ENCODE assay signal across 11 mouse cellular contexts in genomic region chr2:132176289-132176848, GRCm38 (mm10). TPM values are rescaled to one million over a fixed set of nuclear protein-coding genes. Genes with fewer than 3 reads are reported as not detected.
DNase-seq lines count a peak whose midpoint lies in the region; ATAC-seq and TF ChIP-seq lines count a peak whose summit lies in the region.
"Had no signal": no experiment of that assay in that cellular context is flagged by ENCODE, and none has a peak within 500 bp of the region (broad histone marks: within the 10 kb centered on the region; RNA-seq: fewer than 3 reads in every experiment).

No protein-coding gene starts in this region.

- H3K36me3 ChIP-seq in liver, adult 2 months (ENCODE audit: control insufficient read depth, insufficient read depth, low read length) = no peaks in the 10 kb centered on the region
- no peaks in the 10 kb centered on the region for H3K36me3 ChIP-seq in liver, embryonic 11.5 days (ENCODE audit: control insufficient read depth, insufficient read depth, low read length)
- no peaks in the 10 kb centered on the region for H3K36me3 ChIP-seq in stomach, postnatal 0 days (ENCODE audit: control insufficient read depth, insufficient read depth, low read length)
- no peaks in the 10 kb centered on the region for H3K36me3 ChIP-seq in liver, postnatal 0 days (replicated peaks; ENCODE audit: insufficient read depth, low read length)
- H3K36me3 ChIP-seq: midbrain, embryonic 12.5 days had no signal

- intact Hi-C loops in heart, postnatal 10 days (cut with DNase I) = no loop called here

- no peaks in the 10 kb centered on the region for H3K79me2 ChIP-seq in liver, adult 2 months (ENCODE audit: control insufficient read depth, insufficient read depth, low read length)

- H3K4me3 ChIP-seq in liver, adult 2 months (ENCODE audit: insufficient read depth, low read depth, low read length) = no peak overlapping the region
- H3K4me3 ChIP-seq in liver, embryonic 11.5 days (ENCODE audit: low read depth, low read length) = no peak overlapping the region
- H3K4me3 ChIP-seq in stomach, postnatal 0 days (ENCODE audit: low read depth, low read length) = no peak overlapping the region
- no peak overlapping the region for H3K4me3 ChIP-seq in liver, postnatal 0 days (ENCODE audit: low read depth, low read length)
- H3K4me3 ChIP-seq: midbrain, embryonic 12.5 days had no signal

- H3K9me3 ChIP-seq in liver, embryonic 11.5 days (ENCODE audit: control insufficient read depth, low read length) = no peaks in the 10 kb centered on the region
- no peaks in the 10 kb centered on the region for H3K9me3 ChIP-seq in stomach, postnatal 0 days (ENCODE audit: control insufficient read depth, low read length)
- H3K9me3 ChIP-seq in liver, postnatal 0 days (ENCODE audit: low read length) = no peaks in the 10 kb centered on the region
- H3K9me3 ChIP-seq: midbrain, embryonic 12.5 days had no signal

- TF ChIP-seq POLR2A in liver, adult 2 months (IDR thresholded peaks at IDR 0.05; ENCODE audit: extremely low read depth, insufficient read depth, low read length) = no peak

- WGBS in liver, adult 2 months = 70% methylated on average over 3 of the region's 3 CpGs
- WGBS in liver, embryonic 11.5 days = 69% methylated on average over 3 of the region's 3 CpGs
- WGBS in stomach, postnatal 0 days = 35% methylated on average over 3 of the region's 3 CpGs
- WGBS in liver, postnatal 0 days (ENCODE audit: insufficient replicate concordance) = 71% methylated on average over 3 of the region's 3 CpGs

- DNase-seq in liver, adult 2 months (ENCODE audit: extremely low read depth, low read depth, low spot score) = peak; percentile 48
- no peak for DNase-seq in liver, embryonic 11.5 days (ENCODE audit: low spot score)
- DNase-seq in brain, adult 2 months (ENCODE audit: low read depth, low spot score) = peak; percentile 23
- DNase-seq in heart, postnatal 10 days = peak; percentile 33 to 38
- peak; percentile 25 for DNase-seq in stomach, postnatal 0 days (ENCODE audit: low spot score)
- DNase-seq in cerebellum, adult 9-10 months = no peak
- no peak for DNase-seq in liver, postnatal 0 days
- DNase-seq: kidney, postnatal 10 days; layer of hippocampus, postnatal 36 days; lung, postnatal 10 days had no signal

- H3K4me2 ChIP-seq in liver, embryonic 11.5 days = no peak overlapping the region
- no peak overlapping the region for H3K4me2 ChIP-seq in stomach, postnatal 0 days (replicated peaks; ENCODE audit: low read depth)
- no peak overlapping the region for H3K4me2 ChIP-seq in liver, postnatal 0 days (ENCODE audit: low read depth, low read length)
- H3K4me2 ChIP-seq: midbrain, embryonic 12.5 days had no signal

- no peak overlapping the region for H3K9ac ChIP-seq in liver, adult 2 months (ENCODE audit: low read depth, low read length)
- H3K9ac ChIP-seq in liver, embryonic 11.5 days (ENCODE audit: low read depth, low read length) = no peak overlapping the region
- no peak overlapping the region for H3K9ac ChIP-seq in stomach, postnatal 0 days (ENCODE audit: low read length)
- H3K9ac ChIP-seq in liver, postnatal 0 days (replicated peaks) = no peak overlapping the region
- H3K9ac ChIP-seq: midbrain, embryonic 12.5 days had no signal

- H3K4me1 ChIP-seq in liver, adult 2 months (ENCODE audit: control insufficient read depth, insufficient read depth, low read length) = no peaks in the 10 kb centered on the region
- no peaks in the 10 kb centered on the region for H3K4me1 ChIP-seq in liver, embryonic 11.5 days (replicated peaks; ENCODE audit: control insufficient read depth, insufficient read depth, low read length)
- H3K4me1 ChIP-seq in stomach, postnatal 0 days (replicated peaks; ENCODE audit: control insufficient read depth, insufficient read depth) = no peaks in the 10 kb centered on the region
- H3K4me1 ChIP-seq in liver, postnatal 0 days (ENCODE audit: insufficient read depth) = no peaks in the 10 kb centered on the region
- H3K4me1 ChIP-seq: midbrain, embryonic 12.5 days had no signal

- no peak for TF ChIP-seq EP300 in stomach, postnatal 0 days (optimal IDR thresholded peaks at IDR 0.05)
- TF ChIP-seq EP300 in liver, postnatal 0 days (IDR thresholded peaks at IDR 0.05; ENCODE audit: low read depth) = no peak

- H3K27me3 ChIP-seq in liver, adult 2 months (ENCODE audit: control insufficient read depth, insufficient read depth, low read length) = no peaks in the 10 kb centered on the region
- no peaks in the 10 kb centered on the region for H3K27me3 ChIP-seq in liver, embryonic 11.5 days (replicated peaks; ENCODE audit: control insufficient read depth, insufficient read depth, low read length)
- H3K27me3 ChIP-seq in stomach, postnatal 0 days (ENCODE audit: control insufficient read depth, insufficient read depth, low read length) = no peaks in the 10 kb centered on the region
- no peaks in the 10 kb centered on the region for H3K27me3 ChIP-seq in liver, postnatal 0 days (ENCODE audit: insufficient read depth, low read length)
- H3K27me3 ChIP-seq: midbrain, embryonic 12.5 days had no signal

- no peak for TF ChIP-seq CTCF in liver, adult 2 months (IDR thresholded peaks at IDR 0.05; ENCODE audit: low read depth, low read length)
- no peak for TF ChIP-seq CTCF in stomach, postnatal 0 days (IDR thresholded peaks at IDR 0.05; ENCODE audit: low read depth)
- no peak for TF ChIP-seq CTCF in liver, postnatal 0 days (IDR thresholded peaks at IDR 0.05; ENCODE audit: low read depth)

- no peak overlapping the region for H3K27ac ChIP-seq in liver, adult 2 months (replicated peaks; ENCODE audit: insufficient read depth, low read depth, low read length)
- H3K27ac ChIP-seq in liver, embryonic 11.5 days (ENCODE audit: low read depth, low read length) = no peak overlapping the region
- H3K27ac ChIP-seq in stomach, postnatal 0 days (replicated peaks) = no peak overlapping the region
- no peak overlapping the region for H3K27ac ChIP-seq in liver, postnatal 0 days (ENCODE audit: low read depth)
- H3K27ac ChIP-seq: midbrain, embryonic 12.5 days had no signal

- no peak for ATAC-seq in liver, embryonic 11.5 days (replicated peaks; ENCODE audit: low FRiP score)
- ATAC-seq in stomach, postnatal 0 days (ENCODE audit: low FRiP score, low TSS enrichment) = peak; percentile 18; the same call in 1 of the 2 replicates
- ATAC-seq in liver, postnatal 0 days = no peak

RNA-seq across cellular contexts. Expression of gene Slc23a2, which starts 31.5 kb away (rescaled TPM):
- 14.8 and 20.5 TPM in 2 replicates for total RNA-seq in liver, adult 2 months (2014; rRNA removed)
- 7.0 and 12.7 TPM in 2 replicates for polyA plus RNA-seq in liver, adult 2 months (2012; rRNA removed)
- 7.2 and 7.9 TPM in 2 replicates for polyA plus RNA-seq in liver, embryonic 11.5 days (2014; fragmentation: Nextera tagmentation; extraction: Ambion mirVana)
- total RNA-seq in heart, postnatal 10 days (2021) = 10 to 100 TPM; 18.7 to 22.6 TPM
- 5.4 and 5.6 TPM in 2 replicates for polyA plus RNA-seq in stomach, postnatal 0 days (2015; fragmentation: Nextera tagmentation; extraction: Ambion mirVana)
- 9.1 and 10.3 TPM in 2 replicates for polyA plus RNA-seq in liver, postnatal 0 days (2015; fragmentation: Nextera tagmentation; extraction: Ambion mirVana)

Comparison
In these comparisons a context has a peak if more than half of its experiments do, and no peak if none do; other contexts are left out.
1. DNase-seq: peak in liver, adult 2 months (single experiment), brain, adult 2 months (single experiment), heart, postnatal 10 days (2 of 2) and stomach, postnatal 0 days (single experiment); none in liver, embryonic 11.5 days (single experiment), cerebellum, adult 9-10 months (single experiment) and liver, postnatal 0 days (single experiment).